Mouse (Mus musculus) midbrain, embryonic 16.5 days (tissue): Measurements from ENCODE around the gene Pars2. TPM values are rescaled to one million over a fixed set of nuclear protein-coding genes. Genes with fewer than 3 reads are reported as not detected.

Experiments
- polyA plus RNA-seq: library from polyadenylated mRNA; unstranded; fragments of >200 nt; fragmentation: Nextera tagmentation; extraction: Ambion mirVana; gene quantifications from 2 replicates; pipeline ENCODE4 v1.2.1, GENCODE M21; 2015

The Pars2 gene
- polyA plus RNA-seq, 1 experiment from 2014 or later, result 9.9 TPM

Other genes with a start within 250 kb of the Pars2 start
- gene Pcsk9, start 186.7 kb upstream of the Pars2 start, polyA plus RNA-seq, result 2.1 and 2.3 TPM in 2 replicates
- not detected in 2 replicates for gene Bsnd, start 158.8 kb upstream of the Pars2 start, polyA plus RNA-seq
- gene Dhcr24, start 90.0 kb upstream of the Pars2 start, polyA plus RNA-seq, result 3.8 and 4.7 TPM in 2 replicates
- gene Lexm, start 33.8 kb upstream of the Pars2 start, polyA plus RNA-seq, result not detected in 2 replicates
- 3.6 and 4.4 TPM in 2 replicates for gene Ttc22, start 28.6 kb upstream of the Pars2 start, polyA plus RNA-seq
- 159 and 163 TPM in 2 replicates for gene Ttc4, start 27.9 kb downstream of the Pars2 start, polyA plus RNA-seq
- 0.38 and 1.6 TPM in 2 replicates for gene Mroh7, start 79.9 kb downstream of the Pars2 start, polyA plus RNA-seq
- not detected in 2 replicates for gene Fam151a, start 82.8 kb downstream of the Pars2 start, polyA plus RNA-seq
- gene Acot11, start 153.9 kb downstream of the Pars2 start, polyA plus RNA-seq, result 1.9 and 2.2 TPM in 2 replicates